Mouse (Mus musculus) midbrain, embryonic 12.5 days (tissue): ENCODE results near the gene Cdk14. TPM values are rescaled to one million over a fixed set of nuclear protein-coding genes. Genes with fewer than 3 reads are reported as not detected.

Experiments
- microRNA-seq: library from miRNA; unstranded; fragments of <30 nt; microRNA quantifications from one replicate; pipeline ENCODE4, GENCODE M21; 2017
- polyA plus RNA-seq: library from polyadenylated mRNA; unstranded; fragments of >200 nt; fragmentation: Nextera tagmentation; extraction: Ambion mirVana; gene quantifications from 2 replicates; pipeline ENCODE4 v1.2.1, GENCODE M21; 2016

Cdk14 gene
- polyA plus RNA-seq, 1 experiment from 2014 or later, result 38.1 TPM

Small RNA genes within 50 kb of the gene (microRNA-seq; reads per million reads assigned to microRNA genes)
- gene Gm25037 (not detected), gene Gm44483 (not detected)

Other genes starting within 250 kb of the Cdk14 start
- gene 1700015F17Rik, start 58.8 kb upstream of the Cdk14 start, polyA plus RNA-seq, result not detected in 2 replicates
- 27.6 and 28.6 TPM in 2 replicates for gene Cldn12, start 94.6 kb upstream of the Cdk14 start, polyA plus RNA-seq
- gene Gtpbp10, start 139.2 kb upstream of the Cdk14 start, polyA plus RNA-seq, result 33.2 and 33.6 TPM in 2 replicates
- gene Gm8773, start 153.5 kb upstream of the Cdk14 start, polyA plus RNA-seq, result 4.9 and 5.1 TPM in 2 replicates
- 5.8 and 8.7 TPM in 2 replicates for gene Cfap69, start 243.9 kb upstream of the Cdk14 start, polyA plus RNA-seq